Mouse (Mus musculus): ENCODE measurements around the gene Mepce. TPM values are rescaled to one million over a fixed set of nuclear protein-coding genes. Genes with fewer than 3 reads are reported as not detected.
"Not testable (repeated sequence)": the region's sequence is repeated elsewhere in the genome, so short reads cannot be mapped to it uniquely, and the experiment has no call there.

The Mepce gene
- total RNA-seq, 2 experiments from 2014 or later = 32.7 to 33.0 TPM

- DNase-seq = no peak
- intact Hi-C loops (cut with DNase I) = loop anchor here (10.0 kb wide), 1 partner anchor 431 kb away; the partner anchor contains the start of gene Slc12a9
These were observed 21.2 kb downstream of the Mepce start for GRCm38 (mm10) chr5:137766270-137766669.

GRCm38 (mm10) chr5:137764609-137765340 lies 22.7 kb downstream of the Mepce start:
- intact Hi-C loops (cut with DNase I) = loop anchor here (10.0 kb wide), 1 partner anchor 430 kb away; the partner anchor contains the start of gene Slc12a9
- no peak for DNase-seq

- peak; percentile 86 to 91 for DNase-seq
- intact Hi-C loops (cut with DNase I) = loop anchor here (5.0 to 10.0 kb wide), 2 partner anchors 248 to 425 kb away; partner anchors contain the start of gene Slc12a9
These were observed 27.5 kb downstream of the Mepce start for GRCm38 (mm10) chr5:137759971-137760412.

- intact Hi-C loops (cut with DNase I) = loop anchor here (5.0 kb wide), 1 partner anchor 247 kb away; no protein-coding TSS in a partner anchor
- DNase-seq = no peak
These were observed 28.4 kb downstream of the Mepce start for GRCm38 (mm10) chr5:137758921-137759534.

DNA sequence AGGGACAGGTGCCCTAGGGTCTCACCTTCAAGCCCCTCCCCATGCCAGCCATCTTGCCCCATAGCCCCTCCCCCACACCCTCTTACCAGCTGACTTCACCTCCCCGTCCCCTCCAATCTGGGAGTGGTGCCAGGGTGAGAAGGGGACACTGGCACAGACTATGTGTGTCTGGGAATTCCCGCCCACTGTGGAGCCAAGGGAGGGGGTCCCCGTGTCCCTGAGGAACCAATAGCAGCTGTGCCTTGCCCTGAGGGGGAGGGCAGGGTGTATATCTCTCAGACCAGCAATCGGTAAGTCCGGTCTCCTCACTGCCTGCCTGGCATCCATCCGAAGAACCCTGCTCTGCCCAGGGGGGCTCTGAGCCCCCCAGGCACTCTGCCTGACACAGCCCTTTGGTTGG lies 29.6 kb downstream of the Mepce start:
- intact Hi-C loops (cut with DNase I) = loop anchor here (1.0 to 5.0 kb wide), 2 partner anchors 101 to 246 kb away; no protein-coding TSS in a partner anchor
- peak; percentile 60 to 83 for DNase-seq

- intact Hi-C loops (cut with DNase I) = loop anchor here (1.0 to 5.0 kb wide), 2 partner anchors 100 to 245 kb away; no protein-coding TSS in a partner anchor
- DNase-seq = peak; percentile 87 to 92
These were observed 30.4 kb downstream of the Mepce start for GRCm38 (mm10) chr5:137756882-137757661.

GRCm38 (mm10) chr5:137756106-137756505 lies 31.3 kb downstream of the Mepce start:
- no peak for DNase-seq
- intact Hi-C loops (cut with DNase I) = loop anchor here (5.0 kb wide), 1 partner anchor 244 kb away; no protein-coding TSS in a partner anchor

GRCm38 (mm10) chr5:137755425-137755824 lies 32.0 kb downstream of the Mepce start:
- intact Hi-C loops (cut with DNase I) = loop anchor here (5.0 kb wide), 1 partner anchor 243 kb away; no protein-coding TSS in a partner anchor
- no peak for DNase-seq

GRCm38 (mm10) chr5:137753111-137753832 lies 34.2 kb downstream of the Mepce start:
- peak in 1 of 2 experiments; percentile 63 for DNase-seq
- intact Hi-C loops (cut with DNase I) = no loop called here

DNA sequence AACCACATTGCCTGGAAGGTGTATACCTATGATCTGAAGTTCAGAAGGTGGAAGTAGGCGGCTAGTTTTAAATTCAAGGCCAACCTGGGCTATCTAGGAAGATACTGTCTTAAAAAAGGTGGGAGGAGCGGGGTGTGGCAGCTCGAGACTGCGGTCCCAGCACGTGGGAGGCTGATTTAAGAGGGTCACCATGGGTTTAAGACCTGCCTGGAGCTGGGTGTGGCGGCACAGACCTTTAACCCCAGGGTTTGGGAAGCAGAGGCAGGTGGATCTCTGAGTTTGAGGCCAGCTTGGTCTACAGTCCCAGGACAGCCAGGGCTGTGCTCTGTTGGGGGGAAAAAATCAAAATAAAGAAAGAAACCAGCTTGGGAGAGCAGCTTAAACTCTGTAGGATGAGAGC lies 35.5 kb downstream of the Mepce start:
- DNase-seq = no peak
- intact Hi-C loops (cut with DNase I) = no loop called here

GRCm38 (mm10) chr5:137751221-137751887 lies 36.1 kb downstream of the Mepce start:
- DNase-seq = peak in 1 of 2 experiments; percentile 48
- intact Hi-C loops (cut with DNase I) = no loop called here

- intact Hi-C loops (cut with DNase I); DNase-seq: not testable (repeated sequence)
These were observed 37.2 kb downstream of the Mepce start for GRCm38 (mm10) chr5:137750212-137750611.

- intact Hi-C loops (cut with DNase I) = loop anchor here (5.0 kb wide), 1 partner anchor 217 kb away; the partner anchor contains the start of genes Epo and Gnb2
- peak in 1 of 2 experiments; percentile 50 for DNase-seq
These were observed 38.1 kb downstream of the Mepce start for GRCm38 (mm10) chr5:137749196-137749836.

GRCm38 (mm10) chr5:137748130-137748770 lies 39.2 kb downstream of the Mepce start:
- peak in 1 of 2 experiments; percentile 61 for DNase-seq
- intact Hi-C loops (cut with DNase I) = loop anchor here (5.0 kb wide), 1 partner anchor 216 kb away; the partner anchor contains the start of genes Epo and Gnb2

DNA sequence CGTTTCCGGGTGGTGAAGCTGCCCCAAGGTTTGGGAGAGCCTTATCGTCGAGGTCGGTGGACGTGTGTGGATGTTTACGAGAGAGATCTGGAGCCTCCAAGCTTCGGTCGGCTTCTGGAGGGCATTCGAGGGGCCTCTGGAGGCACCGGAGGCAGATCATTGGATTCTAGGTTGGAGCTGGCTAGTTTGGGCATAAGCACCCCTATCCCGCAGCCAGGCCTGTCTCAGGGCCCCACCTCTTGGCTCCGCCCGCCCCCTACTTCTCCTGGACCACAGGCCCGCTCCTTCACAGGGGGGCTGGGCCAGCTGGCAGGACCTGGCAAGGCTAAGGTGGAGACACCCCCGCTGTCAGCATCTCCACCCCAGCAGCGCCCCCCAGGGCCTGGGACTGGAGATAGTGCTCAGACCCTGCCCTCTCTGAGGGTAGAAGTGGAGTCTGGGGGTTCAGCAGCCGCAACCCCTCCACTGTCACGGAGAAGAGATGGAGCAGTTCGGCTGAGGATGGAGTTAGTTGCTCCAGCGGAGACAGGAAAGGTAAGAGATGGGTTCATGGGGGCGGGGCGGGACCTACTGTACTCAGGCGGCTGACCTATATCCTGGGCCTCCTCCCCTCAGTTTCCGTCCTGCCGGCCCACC lies 40.0 kb downstream of the Mepce start:
- DNase-seq = peak; percentile 62 to 64
- intact Hi-C loops (cut with DNase I) = loop anchor here (2.0 to 5.0 kb wide), 2 partner anchors 63 to 215 kb away; partner anchors contain the start of genes Agfg2, Epo and Gnb2

DNA sequence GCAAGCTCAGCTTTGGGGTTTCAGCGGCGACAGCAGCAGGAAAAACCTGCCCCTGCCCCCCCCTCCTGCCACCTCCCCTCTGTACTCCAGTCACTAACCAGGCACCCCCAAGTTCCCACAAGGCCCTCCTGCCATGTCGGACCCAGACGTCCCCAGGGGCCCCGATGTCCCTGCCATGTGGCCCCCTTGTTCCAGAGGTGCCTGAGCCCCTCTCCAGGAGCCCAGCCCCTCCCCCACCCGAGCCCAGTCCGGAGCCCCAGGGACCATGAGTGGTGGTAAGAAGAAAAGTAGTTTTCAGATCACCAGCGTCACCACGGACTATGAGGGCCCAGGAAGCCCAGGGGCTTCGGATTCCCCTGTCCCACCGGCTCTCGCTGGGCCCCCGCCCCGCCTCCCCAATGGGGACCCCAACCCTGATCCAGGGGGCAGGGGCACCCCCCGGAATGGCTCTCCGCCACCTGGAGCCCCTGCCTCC lies 40.6 kb downstream of the Mepce start:
- DNase-seq = peak in 1 of 2 experiments; percentile 50
- intact Hi-C loops (cut with DNase I) = loop anchor here (2.0 to 5.0 kb wide), 2 partner anchors 62 to 215 kb away; partner anchors contain the start of genes Agfg2, Epo and Gnb2

- peak; percentile 81 for DNase-seq
- intact Hi-C loops (cut with DNase I) = loop anchor here (2.0 to 5.0 kb wide), 2 partner anchors 62 to 214 kb away; partner anchors contain the start of genes Agfg2, Epo and Gnb2
These were observed 41.1 kb downstream of the Mepce start for GRCm38 (mm10) chr5:137746282-137746850.

Data from heart, postnatal 14 days (tissue).